Mouse (Mus musculus): Measurements from ENCODE around the gene Fgfr2.

- no peak for TF ChIP-seq CTCF (IDR thresholded peaks at IDR 0.05; ENCODE audit: extremely low read depth, insufficient read length, insufficient replicate concordance, low read depth, low read length)
- TF ChIP-seq POLR2A (IDR thresholded peaks at IDR 0.05; ENCODE audit: low read depth, low read length), result no peak
Measured at GRCm38 (mm10) chr7:130812407-130812806, 2310.7 kb downstream of the Fgfr2 start.

Measured in small intestine, adult 2 months (tissue).